Mouse (Mus musculus) forebrain, embryonic 12.5 days (tissue): ENCODE results near the gene Tnfsfm13. TPM values are rescaled to one million over a fixed set of nuclear protein-coding genes. Genes with fewer than 3 reads are reported as not detected.
"Not testable (repeated sequence)": the region's sequence is repeated elsewhere in the genome, so short reads cannot be mapped to it uniquely, and the experiment has no call there.

ENCODE experiments used
- ATAC-seq: fragments of 200-750 bp; cut with Nextera tagmentation; 2 replicates; pipeline ENCODE4 v1.8.0; 2017; ENCODE audit warnings: moderate TSS enrichment; ENCODE audit not compliant: low FRiP score
- H3K27ac ChIP-seq: fragments of 300-500 bp; sonication (generic); 2 replicates; pipeline ENCODE4 v1.5.1; 2016; ENCODE audit warnings: mild to moderate bottlenecking
- H3K27me3 ChIP-seq: fragments of 300-500 bp; sonication (generic); 2 replicates; pipeline ENCODE4 v1.6.1; 2016; ENCODE audit warnings: mild to moderate bottlenecking
- H3K36me3 ChIP-seq: fragments of 300-500 bp; sonication (generic); replicated peaks from 2 replicates; pipeline ENCODE4 v1.6.1; 2016; ENCODE audit warnings: mild to moderate bottlenecking
- H3K4me1 ChIP-seq: fragments of 300-500 bp; sonication (generic); 2 replicates; pipeline ENCODE4 v1.6.1; 2016
- H3K4me2 ChIP-seq: fragments of 300-500 bp; sonication (generic); 2 replicates; pipeline ENCODE4 v1.6.1; 2016; ENCODE audit warnings: mild to moderate bottlenecking, moderate library complexity
- H3K4me3 ChIP-seq: fragments of 300-500 bp; sonication (generic); replicated peaks from 2 replicates; pipeline ENCODE4 v1.5.1; 2016; ENCODE audit warnings: mild to moderate bottlenecking
- H3K9ac ChIP-seq: fragments of 300-500 bp; sonication (generic); 2 replicates; pipeline ENCODE4 v1.6.1; 2016; ENCODE audit warnings: mild to moderate bottlenecking
- H3K9me3 ChIP-seq: fragments of 300-500 bp; sonication (generic); 2 replicates; pipeline ENCODE4 v1.6.1; 2016
- WGBS: fragments of 180-500 bp; shearing (Covaris S2); methylation state at CpG from one replicate; pipeline ENCODE4 v1.1.7; 2016; 5-methylcytosine and 5-hydroxymethylcytosine counted together
- polyA plus RNA-seq: library from polyadenylated mRNA; unstranded; fragments of >200 nt; fragmentation: Nextera tagmentation; extraction: Ambion mirVana; gene quantifications from 2 replicates; pipeline ENCODE4 v1.2.1, GENCODE M21; 2016

Tnfsfm13 gene
- polyA plus RNA-seq, 1 experiment from 2014 or later = 0.84 TPM

GRCm38 (mm10) chr11:69702886-69703285 is 7.0 kb upstream of the Tnfsfm13 start:
- H3K4me1 ChIP-seq, H3K9ac ChIP-seq, H3K36me3 ChIP-seq, H3K4me2 ChIP-seq, ATAC-seq, H3K4me3 ChIP-seq, H3K9me3 ChIP-seq, H3K27me3 ChIP-seq, H3K27ac ChIP-seq: not testable (repeated sequence)
- 94% methylated on average over 10 of the region's 10 CpGs for WGBS

GRCm38 (mm10) chr11:69699595-69699994 is 3.7 kb upstream of the Tnfsfm13 start:
- 74% methylated on average over 1 of the region's 1 CpGs for WGBS
- Histone ChIP-seq H3K27me3 (0 out of 2 replicates have a peak, but pooled peaks cover 2% of the 10 kb centered on the region), H3K4me1 (peaks cover 12% of the 10 kb centered on the region), H3K9ac (no peak overlapping the region), H3K9me3 (no peaks in the 10 kb centered on the region), H3K36me3 (no peaks in the 10 kb centered on the region), H3K4me3 (no peak overlapping the region), H3K27ac (no peak overlapping the region), H3K4me2 (no peak overlapping the region)
- ATAC-seq = no peak

- Histone ChIP-seq H3K36me3 (no peaks in the 10 kb centered on the region), H3K27me3 (0 out of 2 replicates have a peak, but pooled peaks cover 2% of the 10 kb centered on the region), H3K9ac (no peak overlapping the region), H3K4me2 (no peak overlapping the region), H3K4me3 (no peak overlapping the region), H3K4me1 (peaks cover 12% of the 10 kb centered on the region), H3K27ac (no peak overlapping the region), H3K9me3 (no peaks in the 10 kb centered on the region)
- ATAC-seq = no peak
- 72% methylated on average over 5 of the region's 5 CpGs for WGBS
Measured at GRCm38 (mm10) chr11:69698574-69698973, 2.7 kb upstream of the Tnfsfm13 start.

- Histone ChIP-seq H3K27ac (no peak overlapping the region), H3K4me1 (peaks cover 12% of the 10 kb centered on the region), H3K4me3 (no peak overlapping the region), H3K9ac (no peak overlapping the region), H3K36me3 (no peaks in the 10 kb centered on the region), H3K9me3 (no peaks in the 10 kb centered on the region), H3K4me2 (no peak overlapping the region), H3K27me3 (0 out of 2 replicates have a peak, but pooled peaks cover 7% of the 10 kb centered on the region)
- 85% methylated on average over 3 of the region's 3 CpGs for WGBS
- ATAC-seq = no peak
Measured at GRCm38 (mm10) chr11:69697396-69697795, 1.5 kb upstream of the Tnfsfm13 start.

GRCm38 (mm10) chr11:69695046-69695360 is 895 bp downstream of the Tnfsfm13 start:
- H3K4me3 ChIP-seq = peak overlapping the region; percentile 44; the same call in 1 of the 2 replicates
- H3K4me2 ChIP-seq = peak overlapping the region; percentile 79
- ATAC-seq = no peak
- 0 out of 2 replicates have a peak, but pooled peaks cover 7% of the 10 kb centered on the region for H3K27me3 ChIP-seq
- no peak overlapping the region for H3K9ac ChIP-seq
- H3K27ac ChIP-seq = no peak overlapping the region
- no peaks in the 10 kb centered on the region for H3K36me3 ChIP-seq
- H3K9me3 ChIP-seq = no peaks in the 10 kb centered on the region
- peaks cover 12% of the 10 kb centered on the region for H3K4me1 ChIP-seq
- 31% methylated on average over 6 of the region's 6 CpGs for WGBS

GRCm38 (mm10) chr11:69693421-69693965 is 2.4 kb downstream of the Tnfsfm13 start:
- Histone ChIP-seq H3K36me3 (no peaks in the 10 kb centered on the region), H3K27ac (no peak overlapping the region), H3K4me1 (peaks cover 12% of the 10 kb centered on the region), H3K9me3 (no peaks in the 10 kb centered on the region), H3K4me2 (no peak overlapping the region), H3K27me3 (0 out of 2 replicates have a peak, but pooled peaks cover 7% of the 10 kb centered on the region), H3K9ac (no peak overlapping the region), H3K4me3 (no peak overlapping the region)
- 62% methylated on average over 11 of the region's 11 CpGs for WGBS
- ATAC-seq = no peak

GRCm38 (mm10) chr11:69692863-69693262 is 3.0 kb downstream of the Tnfsfm13 start:
- Histone ChIP-seq H3K36me3 (no peaks in the 10 kb centered on the region), H3K27ac (no peak overlapping the region), H3K4me3 (no peak overlapping the region), H3K27me3 (0 out of 2 replicates have a peak, but pooled peaks cover 7% of the 10 kb centered on the region), H3K4me2 (no peak overlapping the region), H3K4me1 (peaks cover 12% of the 10 kb centered on the region), H3K9ac (0 out of 2 replicates have a peak overlapping the region, but pooled peaks have one; percentile 7), H3K9me3 (no peaks in the 10 kb centered on the region)
- no peak for ATAC-seq
- WGBS = 87% methylated on average over 6 of the region's 6 CpGs

GRCm38 (mm10) chr11:69692196-69692811 is 3.6 kb downstream of the Tnfsfm13 start:
- WGBS = 83% methylated on average over 9 of the region's 9 CpGs
- no peak for ATAC-seq
- H3K4me1 ChIP-seq = peaks cover 12% of the 10 kb centered on the region

GRCm38 (mm10) chr11:69689891-69690290 is 6.0 kb downstream of the Tnfsfm13 start:
- H3K36me3 ChIP-seq = no peaks in the 10 kb centered on the region
- 89% methylated on average over 1 of the region's 1 CpGs for WGBS
- peaks cover 3% of the 10 kb centered on the region for H3K4me1 ChIP-seq
- no peak for ATAC-seq
- H3K27me3 ChIP-seq = peaks cover 15% of the 10 kb centered on the region; the same call in 1 of the 2 replicates
- no peak overlapping the region for H3K4me2 ChIP-seq
- no peak overlapping the region for H3K27ac ChIP-seq
- H3K9ac ChIP-seq = no peak overlapping the region
- no peak overlapping the region for H3K4me3 ChIP-seq
- no peaks in the 10 kb centered on the region for H3K9me3 ChIP-seq

More at GRCm38 (mm10) chr11:69692196-69692811, 3.6 kb downstream of the Tnfsfm13 start:
- Histone ChIP-seq H3K36me3 (no peaks in the 10 kb centered on the region), H3K9ac (no peak overlapping the region), H3K4me3 (no peak overlapping the region), H3K9me3 (no peaks in the 10 kb centered on the region), H3K27me3 (0 out of 2 replicates have a peak, but pooled peaks cover 7% of the 10 kb centered on the region), H3K4me2 (no peak overlapping the region), H3K27ac (no peak overlapping the region)

- Histone ChIP-seq H3K4me2 (no peak overlapping the region), H3K36me3 (no peaks in the 10 kb centered on the region), H3K27me3 (peaks cover 17% of the 10 kb centered on the region; the same call in 1 of the 2 replicates), H3K9ac (0 out of 2 replicates have a peak overlapping the region, but pooled peaks have one; percentile 25), H3K27ac (no peak overlapping the region), H3K4me3 (no peak overlapping the region), H3K4me1 (peaks cover 16% of the 10 kb centered on the region), H3K9me3 (no peaks in the 10 kb centered on the region)
- 67% methylated on average over 5 of the region's 5 CpGs for WGBS
- ATAC-seq = no peak
Measured at GRCm38 (mm10) chr11:69687061-69687460, 8.8 kb downstream of the Tnfsfm13 start.

- WGBS = 15% methylated on average over 4 of the region's 4 CpGs
- no peak for ATAC-seq
- H3K4me1 ChIP-seq = peaks cover 16% of the 10 kb centered on the region
- H3K27ac ChIP-seq = no peak overlapping the region
- no peaks in the 10 kb centered on the region for H3K9me3 ChIP-seq
- no peak overlapping the region for H3K4me2 ChIP-seq
- no peaks in the 10 kb centered on the region for H3K36me3 ChIP-seq
- no peak overlapping the region for H3K4me3 ChIP-seq
- peaks cover 17% of the 10 kb centered on the region; the same call in 1 of the 2 replicates for H3K27me3 ChIP-seq
- H3K9ac ChIP-seq = 0 out of 2 replicates have a peak overlapping the region, but pooled peaks have one; percentile 25
Measured at GRCm38 (mm10) chr11:69686377-69686776, 9.5 kb downstream of the Tnfsfm13 start.

GRCm38 (mm10) chr11:69685526-69686148 is 10.3 kb downstream of the Tnfsfm13 start, which contains the start of gene Tnfsf13:
Tnfsf13 (minus strand) TSS chr11:69685784.
- WGBS = 60% methylated on average over 10 of the region's 10 CpGs
- Histone ChIP-seq H3K4me2 (no peak within 1 kb of the TSS), H3K9me3 (no peaks in the 10 kb centered on the region), H3K9ac (peak within 1 kb of the TSS; percentile 25; the same call in 1 of the 2 replicates), H3K4me3 (no peak within 1 kb of the TSS), H3K4me1 (peaks cover 23% of the 10 kb centered on the region), H3K27me3 (peaks cover 17% of the 10 kb centered on the region; the same call in 1 of the 2 replicates), H3K36me3 (no peaks in the 10 kb centered on the region), H3K27ac (no peak within 1 kb of the TSS)
- no peak for ATAC-seq
